Mouse (Mus musculus) testis, adult 2 months (tissue): ENCODE measurements around the gene Cyp8b1. TPM values are rescaled to one million over a fixed set of nuclear protein-coding genes. Genes with fewer than 3 reads are reported as not detected.

Source experiments
- H3K27ac ChIP-seq: fragments of 200-500 bp; 2 replicates; pipeline ENCODE4 v1.5.1; 2012; ENCODE audit warnings: low read depth, low read length; ENCODE audit not compliant: control insufficient read depth, insufficient read depth
- H3K27me3 ChIP-seq: fragments of 200-500 bp; 2 replicates; pipeline ENCODE4 v1.6.1; 2012; ENCODE audit warnings: mild to moderate bottlenecking, low read length, moderate library complexity; ENCODE audit not compliant: control insufficient read depth, insufficient read depth
- H3K36me3 ChIP-seq: fragments of 200-500 bp; 2 replicates; pipeline ENCODE4 v1.6.1; 2012; ENCODE audit warnings: mild to moderate bottlenecking, low read length; ENCODE audit not compliant: control insufficient read depth, insufficient read depth
- H3K4me1 ChIP-seq: fragments of 200-500 bp; 2 replicates; pipeline ENCODE4 v1.6.1; 2012; ENCODE audit warnings: low read length; ENCODE audit not compliant: control insufficient read depth, insufficient read depth
- H3K4me3 ChIP-seq: fragments of 200-500 bp; 2 replicates; pipeline ENCODE4 v1.5.1; 2012; ENCODE audit warnings: low read depth, mild to moderate bottlenecking, low read length, moderate library complexity, mixed read lengths; ENCODE audit not compliant: control insufficient read depth
- CTCF ChIP-seq: fragments of 200-500 bp; IDR thresholded peaks from 2 replicates; pipeline ENCODE4 v1.5.1; 2012; ENCODE audit warnings: low read depth, mild to moderate bottlenecking, inconsistent platforms, low read length, moderate library complexity; ENCODE audit not compliant: control insufficient read depth, insufficient read depth, insufficient replicate concordance
- POLR2A ChIP-seq: fragments of 200-500 bp; IDR thresholded peaks from 2 replicates; pipeline ENCODE4 v1.6.1; 2012; ENCODE audit warnings: low read depth, mild to moderate bottlenecking, inconsistent platforms, low read length, moderate library complexity; ENCODE audit not compliant: control insufficient read depth
- polyA plus RNA-seq: library from polyadenylated mRNA; depleted of rRNA; stranded (reverse); fragments of >200 nt; gene quantifications from 2 replicates; pipeline ENCODE4 v1.2.3, GENCODE M21; 2012

Gene Cyp8b1
- polyA plus RNA-seq, 1 experiment: not detected

DNA sequence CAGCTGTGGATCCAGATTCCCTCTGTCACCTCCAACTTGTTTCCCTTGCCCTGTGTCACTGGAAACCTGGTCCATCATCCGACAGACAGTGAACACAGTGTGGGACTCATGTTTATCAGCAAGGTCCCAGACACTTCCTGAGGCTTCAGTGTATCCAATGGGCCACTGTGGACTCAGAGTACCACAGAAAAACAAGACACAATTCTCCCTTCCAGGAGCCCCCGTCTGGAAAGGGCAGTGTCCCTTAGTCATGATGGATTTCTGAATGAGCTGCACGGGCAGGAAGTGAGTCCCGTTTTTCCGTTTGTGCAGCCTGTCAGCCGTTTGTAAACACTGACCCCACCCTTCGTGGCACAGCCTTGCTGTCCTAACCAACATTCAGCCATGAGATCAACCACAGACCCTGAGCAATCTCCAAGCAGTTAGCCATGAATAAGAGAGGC, 34.1 kb downstream of the Cyp8b1 start:
- TF ChIP-seq CTCF: no peak
- TF ChIP-seq POLR2A: no peak
- Histone ChIP-seq H3K27me3 (no peaks in the 10 kb centered on the region), H3K27ac (no peak overlapping the region), H3K36me3 (no peaks in the 10 kb centered on the region), H3K4me1 (peaks cover 8% of the 10 kb centered on the region), H3K4me3 (no peak overlapping the region)

DNA sequence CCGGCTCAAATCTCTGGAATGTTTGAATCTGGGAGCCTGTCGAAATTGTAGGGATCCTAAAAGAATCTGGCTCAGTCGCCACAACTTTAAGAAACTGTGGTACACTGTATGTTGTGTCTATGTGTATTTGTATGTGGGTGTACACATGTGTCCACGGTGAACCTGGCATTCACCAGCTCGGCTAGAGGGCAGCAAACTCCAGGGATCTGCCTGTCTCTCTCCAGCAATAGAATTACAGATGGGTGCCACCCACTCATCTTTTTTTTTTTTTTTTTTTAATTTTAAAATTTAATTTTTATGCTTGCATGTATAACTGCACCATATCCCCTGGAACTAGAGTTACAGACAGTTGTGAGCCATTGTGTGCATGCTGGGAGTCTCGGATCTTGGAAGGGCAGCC, 34.8 kb downstream of the Cyp8b1 start:
- TF ChIP-seq CTCF: no peak; the same call in 1 of the 2 replicates
- H3K27me3 ChIP-seq: no peaks in the 10 kb centered on the region
- no peak overlapping the region for H3K27ac ChIP-seq
- H3K36me3 ChIP-seq: no peaks in the 10 kb centered on the region
- peaks cover 8% of the 10 kb centered on the region for H3K4me1 ChIP-seq
- H3K4me3 ChIP-seq: no peak overlapping the region

DNA sequence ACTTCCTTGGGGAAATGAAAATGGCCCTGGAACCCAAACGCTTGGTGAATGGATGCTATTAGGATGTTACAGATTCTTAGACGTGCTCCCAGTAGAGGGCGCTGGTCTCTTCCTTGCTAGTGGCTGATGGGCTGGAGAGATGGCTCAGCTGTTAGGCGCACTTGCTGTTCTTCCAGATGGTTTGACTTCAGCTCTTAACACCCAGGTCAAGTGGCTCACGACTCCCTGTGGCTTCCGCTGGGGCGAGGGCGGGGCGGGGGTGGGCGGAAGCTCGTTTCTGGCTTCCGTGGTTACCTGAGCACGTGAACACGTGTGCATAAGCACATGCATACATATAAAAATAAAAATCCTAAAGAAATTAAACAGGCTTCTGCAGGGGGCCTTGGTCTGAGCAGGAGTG, 35.3 kb downstream of the Cyp8b1 start:
- Histone ChIP-seq H3K27me3 (no peaks in the 10 kb centered on the region), H3K36me3 (no peaks in the 10 kb centered on the region), H3K4me1 (peaks cover 8% of the 10 kb centered on the region), H3K27ac (0 out of 2 replicates have a peak overlapping the region, but pooled peaks have one; percentile 13), H3K4me3 (no peak overlapping the region)
- TF ChIP-seq POLR2A (no peak), CTCF (peak; percentile 73; the same call in 1 of the 2 replicates)

DNA sequence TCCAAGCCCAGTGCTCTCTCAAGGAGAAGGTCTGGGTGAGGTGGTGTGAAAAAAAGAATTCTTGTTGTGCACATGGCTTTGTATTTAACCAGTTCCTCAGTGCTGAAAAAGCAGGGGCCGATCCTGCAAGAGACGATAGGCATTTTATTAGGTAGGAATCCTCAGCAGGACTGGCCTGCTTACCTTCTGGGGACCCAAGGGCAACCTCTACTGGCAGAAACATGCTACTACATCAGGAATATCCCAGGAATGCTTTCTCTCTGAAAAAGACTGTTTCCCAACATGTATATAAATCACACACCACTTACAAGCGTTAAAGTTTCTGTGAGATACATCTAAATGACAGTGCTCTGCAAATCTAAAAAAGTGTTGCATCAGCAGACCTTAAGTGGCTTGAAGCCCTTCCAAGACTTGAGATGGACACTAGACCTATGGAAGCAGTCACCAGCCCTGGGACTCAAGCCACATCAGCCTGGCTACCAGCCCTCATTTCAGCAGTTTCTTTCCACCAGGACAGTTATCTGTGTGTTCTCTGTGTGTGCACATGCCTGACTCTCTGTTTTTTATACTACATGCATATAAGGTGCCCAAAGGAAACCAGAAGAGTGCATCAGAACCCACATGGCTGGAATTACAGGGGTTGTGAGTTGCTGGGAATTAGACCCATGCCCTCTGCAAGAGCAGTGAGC, 38.9 kb downstream of the Cyp8b1 start:
- Histone ChIP-seq H3K27ac (no peak overlapping the region), H3K36me3 (no peaks in the 10 kb centered on the region), H3K27me3 (no peaks in the 10 kb centered on the region), H3K4me3 (no peak overlapping the region), H3K4me1 (peaks cover 8% of the 10 kb centered on the region)
- peak; percentile 38; the same call in 1 of the 2 replicates for TF ChIP-seq CTCF
- no peak for TF ChIP-seq POLR2A

DNA sequence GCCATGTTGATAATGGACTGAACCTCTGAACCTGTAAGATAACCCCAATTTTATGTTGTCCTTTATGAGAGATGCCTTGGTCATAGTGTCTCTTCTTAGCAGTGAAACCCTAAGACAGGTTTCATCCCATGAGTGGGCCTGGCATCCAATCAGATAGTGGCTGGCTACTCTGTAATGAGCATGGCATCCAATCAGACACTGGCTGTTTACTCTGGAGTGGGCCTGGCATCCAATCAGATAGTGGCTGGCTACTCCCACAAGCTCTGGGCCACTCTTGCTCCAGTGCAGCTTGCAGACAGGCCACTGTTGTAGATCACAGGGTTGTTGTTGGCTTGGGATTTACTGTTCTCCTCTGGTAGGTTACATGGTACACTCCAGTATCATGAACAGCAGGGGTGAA, 42.5 kb downstream of the Cyp8b1 start:
- Histone ChIP-seq H3K27me3 (no peaks in the 10 kb centered on the region), H3K4me3 (no peak overlapping the region), H3K27ac (no peak overlapping the region), H3K36me3 (no peaks in the 10 kb centered on the region), H3K4me1 (no peaks in the 10 kb centered on the region)
- no peak for TF ChIP-seq CTCF
- TF ChIP-seq POLR2A: no peak

DNA sequence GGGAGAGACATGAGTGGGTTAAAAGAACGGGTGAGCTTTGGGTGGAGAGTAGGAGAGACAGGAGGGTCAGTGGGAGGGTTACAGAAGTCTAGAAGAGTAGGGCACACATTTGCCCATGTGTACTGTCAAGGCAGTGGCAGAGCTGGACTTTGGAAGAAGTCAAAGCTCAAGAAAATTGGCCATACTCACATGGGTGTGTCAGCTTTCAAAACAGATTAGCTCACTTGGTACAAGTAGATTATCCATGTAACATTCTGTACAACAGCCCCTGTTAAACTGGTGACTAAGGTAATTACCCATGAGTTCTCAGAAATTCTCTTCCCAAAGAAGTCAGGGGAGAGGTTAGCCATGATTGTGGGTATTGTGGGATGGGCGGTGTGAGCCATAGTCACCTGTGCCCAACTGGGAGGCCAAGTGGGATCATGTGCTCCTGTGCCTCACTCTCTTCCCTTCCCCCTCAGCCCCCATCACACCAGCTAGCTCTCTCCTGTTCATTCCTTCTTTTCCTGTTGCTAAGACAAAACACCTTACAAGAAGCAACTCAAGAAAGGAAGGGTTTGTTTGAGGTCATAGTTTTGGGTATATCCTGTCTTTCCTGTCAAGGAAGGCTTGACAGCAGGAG, 43.9 kb downstream of the Cyp8b1 start:
- no peaks in the 10 kb centered on the region for H3K27me3 ChIP-seq
- no peak for TF ChIP-seq CTCF
- TF ChIP-seq POLR2A: no peak
- H3K36me3 ChIP-seq: no peaks in the 10 kb centered on the region
- no peak overlapping the region for H3K4me3 ChIP-seq
- H3K4me1 ChIP-seq: no peaks in the 10 kb centered on the region
- H3K27ac ChIP-seq: no peak overlapping the region

DNA sequence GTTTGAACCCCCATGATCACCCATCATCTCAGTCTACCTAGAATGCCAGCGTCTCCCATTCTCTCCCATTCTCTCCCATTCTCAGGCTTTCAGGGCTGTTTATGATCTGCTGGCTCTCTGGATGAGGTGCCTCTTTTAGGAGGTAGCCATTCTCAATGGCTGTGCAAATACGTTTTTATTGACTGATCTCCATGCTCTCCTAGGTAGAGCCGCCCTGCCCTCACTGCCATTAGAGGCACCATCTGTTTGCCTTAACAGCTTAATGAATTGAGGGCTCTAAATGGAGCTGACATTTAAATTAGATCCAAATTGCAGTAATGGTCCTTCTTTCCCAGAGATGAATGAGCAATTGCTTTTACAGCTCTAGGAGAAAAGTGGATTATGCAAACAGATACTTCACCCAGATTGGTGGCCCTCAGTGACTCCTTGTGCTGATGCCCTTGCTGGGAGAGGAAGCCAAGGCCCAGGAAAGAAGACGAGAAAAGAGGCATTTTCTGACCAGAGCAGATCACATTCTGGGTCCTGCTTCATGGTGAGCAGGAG, 46.1 kb downstream of the Cyp8b1 start:
- Histone ChIP-seq H3K4me1 (no peaks in the 10 kb centered on the region), H3K4me3 (no peak overlapping the region), H3K36me3 (no peaks in the 10 kb centered on the region), H3K27me3 (no peaks in the 10 kb centered on the region), H3K27ac (no peak overlapping the region)
- TF ChIP-seq POLR2A (no peak), CTCF (no peak)
